Mouse (Mus musculus): ENCODE data around the gene Actrt2.

The Actrt2 gene

DNA sequence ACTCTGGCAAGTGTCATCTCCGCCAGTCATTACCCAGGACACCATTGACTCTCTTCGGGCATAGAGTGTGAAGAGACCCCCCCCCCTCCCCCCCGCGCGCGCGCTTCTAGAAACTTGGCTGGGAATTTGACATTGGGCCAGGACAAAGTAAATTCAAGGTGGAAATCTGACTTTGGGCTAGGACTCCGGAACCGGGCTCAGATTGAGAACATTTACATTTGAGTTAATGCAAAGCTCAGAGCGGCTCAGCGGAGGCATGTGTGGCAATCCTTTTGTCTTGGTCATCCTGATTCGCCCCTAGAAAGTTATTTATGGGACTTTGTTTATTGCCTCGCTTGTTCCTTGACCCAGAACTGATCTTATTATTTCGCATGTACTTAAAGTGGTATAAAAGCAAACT is 14.6 kb upstream of the Actrt2 start:
- DNase-seq: no peak

DNA sequence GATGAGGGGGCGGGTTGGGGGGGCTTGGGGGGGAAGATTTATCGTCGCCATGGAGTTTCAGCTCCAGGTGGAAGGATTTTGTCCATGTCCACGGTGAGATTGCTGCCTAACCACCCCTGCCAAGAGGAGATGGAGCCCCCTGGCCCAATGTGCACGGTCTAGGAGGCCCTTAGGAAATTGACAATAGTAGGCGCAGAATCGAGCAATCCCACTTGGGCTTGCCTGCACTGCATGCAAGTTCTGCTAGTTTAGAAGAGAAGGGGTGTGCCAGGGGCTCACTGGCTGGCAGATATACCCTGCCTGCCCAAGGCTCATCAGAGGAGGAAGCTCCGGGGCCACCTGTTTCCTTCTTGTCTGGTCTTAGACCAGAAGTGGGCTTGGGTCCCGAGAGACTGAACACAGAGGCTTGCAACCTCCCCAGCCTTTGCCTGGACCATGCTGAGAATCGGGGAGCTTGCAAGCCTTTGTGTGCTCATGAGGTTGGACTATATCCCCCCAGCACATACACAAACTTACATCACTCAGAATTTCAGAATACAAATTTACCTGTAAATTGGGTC is 7.9 kb upstream of the Actrt2 start:
- no peak for DNase-seq

- DNase-seq: no peak
These were observed 7.3 kb upstream of the Actrt2 start for GRCm38 (mm10) chr4:154674966-154675365.

DNA sequence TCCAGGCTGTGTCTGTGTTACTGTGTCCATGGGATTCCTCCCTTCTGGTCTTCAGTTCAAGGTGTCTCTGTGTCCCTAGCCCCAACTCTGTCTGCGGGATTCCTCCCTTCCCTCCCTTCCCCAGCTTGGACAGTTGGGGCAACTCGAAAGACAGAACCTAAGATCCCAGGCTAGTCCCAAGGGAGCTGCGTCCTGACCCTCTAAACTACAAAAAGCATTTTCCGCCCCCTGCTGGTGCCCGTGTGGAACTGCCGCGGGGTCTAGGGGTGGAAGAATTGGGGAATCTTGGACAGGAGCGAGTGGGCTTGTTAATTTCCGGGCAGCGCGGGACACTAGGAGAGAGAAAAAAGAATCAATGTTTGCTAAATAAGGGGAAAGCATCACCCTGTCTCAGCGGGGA is 6.9 kb upstream of the Actrt2 start:
- peak; percentile 31 for DNase-seq

GRCm38 (mm10) chr4:154673986-154674385 is 6.3 kb upstream of the Actrt2 start:
- DNase-seq: no peak

DNA sequence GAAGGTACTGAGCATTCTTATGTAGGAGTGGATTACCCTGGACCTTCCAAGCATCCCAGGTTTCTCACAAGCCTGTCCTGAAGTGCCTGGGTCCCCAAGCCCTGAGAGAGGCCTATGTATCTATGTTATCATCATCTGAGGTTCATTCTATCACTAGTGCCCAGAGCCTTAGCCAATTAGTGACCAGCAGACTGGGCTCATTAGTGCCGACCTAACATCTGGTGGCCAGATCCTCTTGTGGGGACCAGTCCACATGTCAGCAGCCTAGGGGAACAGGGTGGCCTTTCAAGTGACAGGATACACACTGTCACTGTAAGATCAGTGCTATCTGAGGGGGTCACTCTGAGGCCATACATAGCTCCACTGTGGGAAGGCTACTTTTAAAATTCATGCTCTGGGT is 4.4 kb upstream of the Actrt2 start:
- no peak for DNase-seq

GRCm38 (mm10) chr4:154671232-154671912 is 3.7 kb upstream of the Actrt2 start:
- DNase-seq: no peak

- no peak for DNase-seq
These were observed 4.9 kb downstream of the Actrt2 start for GRCm38 (mm10) chr4:154662681-154663215.

DNA sequence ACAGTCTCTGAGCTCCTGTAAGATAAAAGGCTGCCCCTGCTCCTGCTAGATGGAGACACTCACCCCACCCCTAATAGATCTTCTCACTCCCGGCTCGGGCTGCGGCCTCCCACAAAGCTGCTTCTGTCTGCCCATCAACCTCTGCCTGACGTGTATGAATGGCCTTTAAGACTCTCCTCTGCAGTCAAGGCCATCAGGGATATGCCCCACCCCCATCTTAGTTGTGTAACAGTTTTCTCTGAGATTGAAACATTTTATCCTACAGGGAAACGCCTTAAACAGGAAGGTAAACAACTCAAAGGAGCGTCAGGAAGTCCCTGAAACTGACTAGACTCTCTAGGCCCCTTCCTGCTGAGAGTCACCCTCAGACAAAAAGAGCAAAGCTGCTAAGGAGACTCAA is 6.4 kb downstream of the Actrt2 start:
- no peak for DNase-seq

DNA sequence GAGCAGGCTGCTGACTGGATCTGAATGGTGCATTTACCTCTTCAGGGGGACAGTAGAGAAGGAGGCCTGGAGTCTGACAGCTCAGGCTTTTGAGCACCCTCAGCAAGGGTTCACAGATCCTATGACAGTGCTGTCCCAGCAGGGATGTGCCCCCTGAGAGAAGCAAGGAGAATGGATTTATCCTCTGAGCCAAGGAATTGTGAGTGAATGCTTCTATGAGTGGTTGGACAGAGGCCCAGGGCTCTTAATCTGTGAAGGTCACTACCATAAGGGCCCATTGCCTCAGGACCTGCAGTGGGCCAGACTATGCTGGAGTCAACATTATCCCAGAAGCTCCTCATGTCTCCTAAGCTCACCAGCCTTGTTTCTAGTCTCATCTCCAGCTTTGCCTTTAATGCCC is 7.6 kb downstream of the Actrt2 start:
- DNase-seq: no peak

DNA sequence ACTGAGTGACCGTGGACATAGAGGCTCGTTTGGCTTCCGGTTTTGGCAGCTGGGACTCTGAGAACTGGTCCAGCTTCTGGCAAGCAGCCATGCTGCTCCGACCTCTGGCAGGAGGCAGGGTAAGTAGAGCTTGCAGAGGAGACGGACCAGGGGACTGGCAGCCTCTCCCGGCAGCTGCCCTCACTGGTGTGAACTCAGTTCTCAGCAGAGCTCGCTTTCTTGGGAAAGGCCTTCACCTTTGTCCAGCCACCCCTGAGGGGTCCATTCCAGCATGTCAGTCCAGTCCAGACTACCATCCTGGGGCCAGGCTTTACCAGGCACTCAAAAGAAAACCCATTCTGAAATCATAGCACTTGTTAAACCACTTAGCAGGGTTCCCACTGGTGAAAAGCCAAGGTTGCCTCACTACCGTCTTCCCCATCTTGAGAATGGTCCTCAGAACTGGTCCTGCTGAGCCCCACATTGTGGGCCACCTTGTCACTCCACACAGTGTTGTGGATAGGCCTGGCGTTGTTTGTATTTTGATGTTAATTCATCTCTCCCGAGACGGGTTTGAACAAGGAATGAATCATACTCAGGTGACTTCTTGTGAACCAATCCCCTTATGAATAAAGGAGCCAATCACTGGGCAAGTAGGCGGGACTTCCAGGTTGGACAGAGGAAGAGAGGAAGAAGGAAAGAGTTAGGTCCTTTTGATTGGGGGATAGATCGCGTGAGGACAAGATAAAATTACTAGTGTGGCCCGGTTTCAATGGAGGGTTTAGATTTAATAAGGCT is 12.3 kb downstream of the Actrt2 start:
- peak; percentile 28 for DNase-seq

DNA sequence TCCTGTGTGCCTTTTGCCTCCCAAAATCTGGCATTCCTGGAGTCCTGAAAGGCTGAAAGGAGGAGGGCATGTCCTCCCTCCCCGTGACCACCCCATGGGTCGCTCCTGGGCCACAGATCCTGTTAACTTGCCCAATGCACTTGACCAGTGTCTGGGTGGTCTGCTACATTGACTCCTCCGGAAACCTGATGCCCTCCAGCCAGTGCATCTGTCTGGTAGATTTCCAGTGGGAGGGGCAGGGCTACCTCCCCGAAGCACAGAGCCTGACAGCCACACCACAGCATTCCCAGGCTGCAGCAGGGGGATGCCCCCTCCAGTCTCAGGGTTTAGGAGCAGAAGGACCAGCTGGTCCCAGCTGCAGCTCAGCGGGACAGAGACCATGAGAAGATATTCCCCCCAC is 15.2 kb downstream of the Actrt2 start:
- no peak for DNase-seq

GRCm38 (mm10) chr4:154649083-154649747 is 18.5 kb downstream of the Actrt2 start:
- peak; percentile 32 for DNase-seq

- no peak for DNase-seq
These were observed 25.2 kb downstream of the Actrt2 start for GRCm38 (mm10) chr4:154642496-154642895.

DNA sequence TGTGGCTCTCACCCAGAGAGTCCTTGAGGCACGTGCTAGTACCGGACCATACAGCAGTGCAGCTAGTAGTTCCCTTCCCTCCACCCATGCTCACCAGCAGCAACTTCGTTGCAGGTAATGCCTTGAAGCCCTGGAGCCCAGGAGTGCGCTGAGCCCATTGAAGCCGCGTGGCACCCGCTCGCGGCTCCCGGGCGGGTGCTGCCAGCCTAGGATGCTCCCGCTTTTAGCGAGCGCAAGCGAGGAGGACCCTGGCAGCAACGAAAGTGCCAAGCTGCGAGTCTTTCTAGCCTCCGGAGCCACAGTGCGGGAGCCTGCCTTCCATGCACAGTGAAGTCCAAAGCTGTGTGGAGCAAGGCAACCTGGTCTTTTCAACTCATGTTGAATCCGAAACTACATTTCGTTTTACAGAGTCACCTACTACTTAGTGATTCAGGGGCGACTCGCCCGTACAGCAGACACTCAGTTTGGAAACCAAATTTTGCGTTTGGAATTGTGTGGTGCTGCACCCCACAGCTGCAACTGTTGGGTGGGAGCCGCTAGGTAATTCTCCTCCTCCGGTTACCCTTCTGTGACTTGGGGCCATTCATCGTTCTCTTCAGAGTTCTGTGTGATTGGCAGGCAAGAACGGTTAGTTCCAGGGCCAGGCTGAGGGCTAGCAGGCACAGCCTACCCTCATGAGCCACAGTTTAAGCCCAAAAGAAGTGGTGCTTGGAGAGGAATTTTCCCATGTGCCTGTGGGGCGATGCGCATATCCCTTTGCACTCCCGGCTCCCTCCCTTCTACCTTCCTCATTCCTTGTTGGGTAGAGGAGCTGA is 26.2 kb downstream of the Actrt2 start:
- DNase-seq: no peak

DNA sequence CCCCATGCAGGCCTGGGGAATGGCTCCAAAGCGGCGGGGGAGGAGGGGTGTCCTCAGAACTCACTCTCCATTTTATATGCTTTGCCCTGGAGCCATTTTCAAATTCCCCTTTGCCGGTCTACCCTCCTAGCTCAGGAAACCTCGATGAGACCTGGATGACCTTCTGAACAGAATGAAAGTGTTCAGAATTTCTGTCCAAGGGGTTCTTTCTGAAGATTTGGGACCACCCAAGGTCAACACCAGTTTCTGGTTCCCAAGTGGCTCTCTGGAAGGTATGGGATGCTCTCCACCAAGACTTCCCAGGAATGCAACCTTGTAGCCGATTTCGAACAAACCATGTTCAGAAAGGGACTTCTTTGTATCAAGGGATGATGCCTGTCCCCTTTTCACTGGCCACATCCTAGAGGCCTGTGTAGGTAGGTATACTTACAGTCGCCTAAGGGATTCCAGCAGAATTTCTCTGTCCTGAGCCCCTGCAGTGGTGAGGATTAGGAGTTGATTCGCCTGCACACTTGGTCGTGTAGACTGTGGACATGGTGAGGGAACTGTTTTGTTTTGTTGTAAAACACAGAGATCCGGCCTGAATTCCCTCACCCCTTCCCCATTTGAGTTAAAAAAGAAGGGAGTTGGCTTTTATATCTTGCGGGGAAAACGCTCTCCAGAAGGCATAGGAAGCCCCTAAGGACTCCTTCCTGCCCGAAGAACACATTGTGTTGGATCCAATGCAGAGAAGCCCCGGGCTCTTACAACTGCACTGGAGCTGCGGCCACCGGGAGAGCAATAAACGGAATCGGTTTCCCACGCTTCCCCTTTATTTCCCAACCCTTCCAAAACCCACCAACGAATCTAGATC is 27.0 kb downstream of the Actrt2 start:
- no peak for DNase-seq

GRCm38 (mm10) chr4:154639591-154640442 is 27.9 kb downstream of the Actrt2 start:
- DNase-seq: no peak

DNA sequence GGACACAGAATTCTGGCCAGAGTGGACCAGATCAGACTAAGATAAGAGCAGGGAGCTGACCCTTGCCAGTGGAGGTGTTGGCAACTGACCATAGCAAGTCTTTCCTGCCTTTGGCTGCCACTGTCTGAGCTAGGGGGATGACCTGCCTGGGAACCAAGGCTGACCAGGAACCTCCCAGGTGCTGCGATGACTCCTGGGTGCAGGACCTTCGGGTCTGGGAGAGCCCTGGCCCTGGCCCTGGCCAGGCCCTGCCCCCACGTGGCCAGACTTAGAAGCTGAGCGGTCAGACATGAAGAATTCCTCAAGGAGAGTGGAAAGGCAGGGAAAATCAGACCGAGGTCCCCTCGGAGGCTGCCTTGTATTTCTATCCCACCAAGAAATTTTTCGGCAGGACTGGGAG is 28.5 kb downstream of the Actrt2 start:
- DNase-seq: no peak

- no peak for DNase-seq
These were observed 29.3 kb downstream of the Actrt2 start for GRCm38 (mm10) chr4:154638320-154638886.

Data from right cerebral cortex, postnatal 25 days (tissue).